8 mouse cellular contexts compared by ENCODE assay signal in genomic region chr6:72958662-72959071, GRCm38 (mm10). TPM values are rescaled to one million over a fixed set of nuclear protein-coding genes. Genes with fewer than 3 reads are reported as not detected.
A peak's percentile ranks its signal among the peaks of the same experiment; 100 is the strongest.
DNase-seq lines count a peak whose midpoint lies in the region; ATAC-seq and TF ChIP-seq lines count a peak whose summit lies in the region.

Gene Tmsb10 (minus strand): TSS chr6:72958748.

- peaks cover 21% of the 10 kb centered on the region for H3K4me1 ChIP-seq in forebrain, embryonic 16.5 days (replicated peaks; ENCODE audit: control insufficient read depth, insufficient read depth, low read length)
- peaks cover 26% of the 10 kb centered on the region for H3K4me1 ChIP-seq in hindbrain, embryonic 15.5 days (replicated peaks)

- no peak for TF ChIP-seq CTCF in layer of hippocampus, adult 2 months (conservative IDR thresholded peaks at IDR 0.05)

- WGBS in forebrain, embryonic 16.5 days = under 1% methylated on average over 18 of the region's 19 CpGs
- under 1% methylated on average over 19 of the region's 19 CpGs for WGBS in hindbrain, embryonic 15.5 days
- whole genome bisulfite sequencing in macrophage (ENCODE audit: missing documents) = 5% methylated on average over 15 of the region's 19 CpGs

- peak within 1 kb of the TSS; percentile 94 for H3K4me3 ChIP-seq in layer of hippocampus, adult 2 months
- peak within 1 kb of the TSS; percentile 99 for H3K4me3 ChIP-seq in forebrain, embryonic 16.5 days (replicated peaks; ENCODE audit: low read length)
- peak within 1 kb of the TSS; percentile 95 for H3K4me3 ChIP-seq in hindbrain, embryonic 15.5 days
- peak within 1 kb of the TSS; percentile 84 for H3K4me3 ChIP-seq in macrophage (ENCODE audit: inconsistent target)

- DNase-seq in layer of hippocampus, adult 2 months (ENCODE audit: low spot score in 2 of 2) = no peak
- no peak for DNase-seq in layer of hippocampus, adult 9-11 months
- no peak for DNase-seq in thymus, postnatal 4 days
- DNase-seq in urinary bladder, postnatal 36 days (ENCODE audit: low spot score in 2 of 2) = no peak

- peak within 1 kb of the TSS; percentile 100 for H3K9ac ChIP-seq in forebrain, embryonic 16.5 days (replicated peaks; ENCODE audit: low read depth, low read length)
- peak within 1 kb of the TSS; percentile 100 for H3K9ac ChIP-seq in hindbrain, embryonic 15.5 days

- peak within 1 kb of the TSS; percentile 94 for H3K27ac ChIP-seq in layer of hippocampus, adult 2 months
- H3K27ac ChIP-seq in forebrain, embryonic 16.5 days (ENCODE audit: low read length) = peak within 1 kb of the TSS; percentile 98
- peak within 1 kb of the TSS; percentile 99 for H3K27ac ChIP-seq in hindbrain, embryonic 15.5 days (replicated peaks)
- peak within 1 kb of the TSS; percentile 73 for H3K27ac ChIP-seq in macrophage

- no peaks in the 10 kb centered on the region for H3K27me3 ChIP-seq in forebrain, embryonic 16.5 days (replicated peaks; ENCODE audit: control insufficient read depth, insufficient read depth, low read length)
- no peaks in the 10 kb centered on the region for H3K27me3 ChIP-seq in hindbrain, embryonic 15.5 days

- no peak for ATAC-seq in activated CD4-positive, CD25-positive, alpha-beta regulatory T cell, adult 4 months
- ATAC-seq in forebrain, embryonic 16.5 days = peak; percentile 74
- peak; percentile 81 for ATAC-seq in hindbrain, embryonic 15.5 days (ENCODE audit: low FRiP score, low read depth)

- no peaks in the 10 kb centered on the region for H3K9me3 ChIP-seq in forebrain, embryonic 16.5 days (ENCODE audit: control insufficient read depth, low read length)
- no peaks in the 10 kb centered on the region for H3K9me3 ChIP-seq in hindbrain, embryonic 15.5 days

- peaks cover 14% of the 10 kb centered on the region for H3K79me2 ChIP-seq in macrophage (ENCODE audit: inconsistent target)

- H3K4me2 ChIP-seq in forebrain, embryonic 16.5 days (ENCODE audit: low read length) = peak within 1 kb of the TSS; percentile 85
- H3K4me2 ChIP-seq in hindbrain, embryonic 15.5 days = peak within 1 kb of the TSS; percentile 69

- no peaks in the 10 kb centered on the region for H3K36me3 ChIP-seq in forebrain, embryonic 16.5 days (ENCODE audit: control insufficient read depth, insufficient read depth)
- H3K36me3 ChIP-seq in hindbrain, embryonic 15.5 days = no peaks in the 10 kb centered on the region
- H3K36me3 ChIP-seq in macrophage (ENCODE audit: inconsistent target) = no peaks in the 10 kb centered on the region

RNA-seq across cellular contexts. Expression of gene Tmsb10, which starts in this region (rescaled TPM):
- total RNA-seq in layer of hippocampus, adult 2 months (2021) = 100 to 1,000 TPM; 318 to 329 TPM
- polyA plus RNA-seq in activated CD4-positive, CD25-positive, alpha-beta regulatory T cell, adult 4 months (2017; shearing (Covaris generic)) = 1,000 to 10,000 TPM; 4,284 to 5,100 TPM
- polyA plus RNA-seq in forebrain, embryonic 16.5 days (2015; fragmentation: Nextera tagmentation; extraction: Ambion mirVana) = 3,396 and 3,669 TPM in 2 replicates
- 4,825 and 4,870 TPM in 2 replicates for polyA plus RNA-seq in hindbrain, embryonic 15.5 days (2015; fragmentation: Nextera tagmentation; extraction: Ambion mirVana)
- 100 to 1,000 TPM in 5 of 26 experiments, 10 to 100 TPM in 21; 25.9 to 371 (median 55.7) TPM for total RNA-seq in macrophage (2018; cell fraction: chromatin; rRNA removed)
- total RNA-seq in macrophage (2018; cell fraction: cytosol; rRNA removed) = 1,000 to 10,000 TPM in 24 of 26 experiments, 100 to 1,000 TPM in 2; 980 to 3,153 (median 1,603) TPM
- total RNA-seq in macrophage (2018; cell fraction: nucleus; rRNA removed) = 100 to 1,000 TPM in 25 of 26 experiments, 10 to 100 TPM in 1; 81.9 to 542 (median 303) TPM
- 1,065 to 2,086 TPM (median 1,228 TPM) in 3 replicates for polyA plus RNA-seq in macrophage (2018)
